Mouse (Mus musculus): ENCODE measurements at regions not wholly inside any gene's neighbourhood (a gene's known extent, or its start where the extent isn't known, plus 50 kb on each side); places are given as distances from the start of the nearest gene placed in this dataset.

DNA sequence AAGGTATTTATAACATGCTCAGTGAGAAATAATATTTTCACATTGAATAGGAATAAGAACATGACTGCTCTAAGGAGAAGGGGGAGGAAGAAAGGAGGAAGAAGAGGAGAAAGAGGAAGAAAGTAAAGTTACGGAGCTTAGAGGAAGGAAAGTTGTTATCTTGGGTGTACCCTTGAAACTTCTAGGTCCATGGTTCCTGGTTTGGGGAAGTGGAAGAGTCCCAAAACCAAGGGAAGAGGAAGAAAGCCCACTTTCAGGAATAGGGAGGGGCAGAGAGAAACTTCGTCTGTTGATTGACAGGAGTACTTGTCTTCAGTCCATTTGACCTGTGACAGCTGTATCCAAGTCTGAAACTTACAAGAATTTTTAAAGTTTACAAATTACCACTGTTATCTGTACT lies 134.6 kb upstream of the Ednrb start:
- H3K27me3 ChIP-seq (ENCODE audit: poor library complexity, severe bottlenecking), result no peaks in the 10 kb centered on the region
- no peak for DNase-seq (ENCODE audit: extremely low spot score, low spot score)
- H3K27ac ChIP-seq, result no peak overlapping the region
- H3K36me3 ChIP-seq (replicated peaks), result no peaks in the 10 kb centered on the region
- H3K9me3 ChIP-seq, result no peaks in the 10 kb centered on the region
- no peak overlapping the region for H3K4me3 ChIP-seq
- H3K4me1 ChIP-seq, result peaks cover 4% of the 10 kb centered on the region; the same call in 1 of the 2 replicates
- 78% methylated on average over 2 of the region's 2 CpGs for WGBS

GRCm38 (mm10) chr14:103977769-103978168 lies 133.6 kb upstream of the Ednrb start:
- no peak for DNase-seq (ENCODE audit: extremely low spot score, low spot score)
- WGBS, result 69% methylated on average over 2 of the region's 2 CpGs
- H3K4me3 ChIP-seq, result no peak overlapping the region
- no peaks in the 10 kb centered on the region for H3K27me3 ChIP-seq (ENCODE audit: poor library complexity, severe bottlenecking)
- no peak overlapping the region for H3K27ac ChIP-seq
- no peaks in the 10 kb centered on the region for H3K36me3 ChIP-seq (replicated peaks)
- H3K9me3 ChIP-seq, result no peaks in the 10 kb centered on the region
- peaks cover 4% of the 10 kb centered on the region; the same call in 1 of the 2 replicates for H3K4me1 ChIP-seq

DNA sequence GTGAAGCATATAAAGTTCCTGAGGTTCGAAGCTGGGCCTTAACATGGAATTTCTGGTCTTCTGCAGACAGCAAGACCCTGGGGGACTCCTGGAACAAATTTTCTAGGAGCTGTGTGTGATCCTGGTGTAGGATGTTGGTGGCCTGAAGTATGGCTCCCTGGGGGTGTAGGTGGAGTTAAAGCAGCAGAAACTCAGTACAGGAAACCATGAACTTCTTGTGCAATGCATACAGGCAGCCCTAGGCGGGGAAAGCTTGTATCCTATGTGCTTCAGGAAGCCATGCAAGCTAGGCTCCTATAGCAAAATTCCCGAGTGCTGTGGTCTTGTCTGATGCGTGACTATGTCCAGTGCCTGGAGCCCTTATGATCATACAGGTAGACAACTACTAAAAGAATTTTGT lies 129.8 kb upstream of the Ednrb start:
- Histone ChIP-seq H3K9me3 (no peaks in the 10 kb centered on the region), H3K27ac (no peak overlapping the region), H3K27me3 (ENCODE audit: poor library complexity, severe bottlenecking) (no peaks in the 10 kb centered on the region), H3K36me3 (replicated peaks) (no peaks in the 10 kb centered on the region), H3K4me3 (no peak overlapping the region), H3K4me1 (peaks cover 4% of the 10 kb centered on the region; the same call in 1 of the 2 replicates)
- DNase-seq (ENCODE audit: extremely low spot score, low spot score), result no peak
- 83% methylated on average over 4 of the region's 4 CpGs for WGBS

DNA sequence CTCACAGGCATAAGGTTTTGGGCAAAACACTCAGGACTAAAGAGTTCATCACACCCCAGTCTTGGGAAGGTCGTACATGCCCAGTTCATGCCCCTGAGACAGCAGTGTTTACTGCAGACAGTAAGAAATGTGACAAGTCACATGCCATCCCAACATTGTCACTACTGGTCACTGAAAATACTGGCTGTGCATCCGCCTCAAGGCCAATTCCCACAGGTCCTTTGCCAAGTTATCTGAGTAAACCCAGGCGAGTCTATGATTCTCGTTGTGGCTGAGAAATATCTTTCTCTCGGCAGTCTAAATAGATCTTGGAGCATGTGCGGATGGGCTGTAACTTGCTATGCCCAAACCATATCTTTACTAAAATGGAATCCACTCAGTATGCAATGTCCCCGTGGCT lies 128.9 kb upstream of the Ednrb start:
- Histone ChIP-seq H3K27me3 (ENCODE audit: poor library complexity, severe bottlenecking) (no peaks in the 10 kb centered on the region), H3K9me3 (no peaks in the 10 kb centered on the region), H3K27ac (no peak overlapping the region), H3K4me1 (peaks cover 4% of the 10 kb centered on the region; the same call in 1 of the 2 replicates), H3K36me3 (replicated peaks) (no peaks in the 10 kb centered on the region), H3K4me3 (no peak overlapping the region)
- DNase-seq (ENCODE audit: extremely low spot score, low spot score), result no peak
- 91% methylated on average over 7 of the region's 7 CpGs for WGBS

GRCm38 (mm10) chr14:103969305-103969704 lies 125.1 kb upstream of the Ednrb start:
- H3K36me3 ChIP-seq (replicated peaks), result no peaks in the 10 kb centered on the region
- no peaks in the 10 kb centered on the region for H3K27me3 ChIP-seq (ENCODE audit: poor library complexity, severe bottlenecking)
- no peaks in the 10 kb centered on the region for H3K9me3 ChIP-seq
- 85% methylated on average over 2 of the region's 2 CpGs for WGBS
- H3K4me3 ChIP-seq, result no peak overlapping the region
- H3K27ac ChIP-seq, result no peak overlapping the region
- DNase-seq (ENCODE audit: extremely low spot score, low spot score), result no peak
- peaks cover 8% of the 10 kb centered on the region for H3K4me1 ChIP-seq

DNA sequence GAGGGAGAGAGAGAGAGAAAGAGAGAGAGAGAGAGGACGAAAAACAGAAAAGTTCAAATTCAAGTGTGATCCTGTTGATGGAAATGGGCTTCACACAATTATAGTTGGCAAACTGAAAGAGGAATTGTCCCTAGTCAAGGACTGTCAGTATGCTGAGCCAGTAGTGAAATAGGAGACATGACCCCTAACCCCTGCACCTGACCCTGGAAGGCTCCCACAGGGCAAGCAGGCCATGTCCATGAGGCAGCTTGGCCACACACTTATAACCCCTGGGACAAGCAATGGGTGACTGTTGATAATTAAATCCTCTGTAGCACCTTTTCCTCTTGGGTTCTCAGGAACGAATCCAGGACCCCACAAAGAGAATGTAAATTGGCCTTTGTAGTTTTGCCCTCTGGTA lies 122.1 kb upstream of the Ednrb start:
- DNase-seq (ENCODE audit: extremely low spot score, low spot score), result no peak
- WGBS, result 61% methylated on average over 2 of the region's 2 CpGs
- no peak overlapping the region for H3K27ac ChIP-seq

DNA sequence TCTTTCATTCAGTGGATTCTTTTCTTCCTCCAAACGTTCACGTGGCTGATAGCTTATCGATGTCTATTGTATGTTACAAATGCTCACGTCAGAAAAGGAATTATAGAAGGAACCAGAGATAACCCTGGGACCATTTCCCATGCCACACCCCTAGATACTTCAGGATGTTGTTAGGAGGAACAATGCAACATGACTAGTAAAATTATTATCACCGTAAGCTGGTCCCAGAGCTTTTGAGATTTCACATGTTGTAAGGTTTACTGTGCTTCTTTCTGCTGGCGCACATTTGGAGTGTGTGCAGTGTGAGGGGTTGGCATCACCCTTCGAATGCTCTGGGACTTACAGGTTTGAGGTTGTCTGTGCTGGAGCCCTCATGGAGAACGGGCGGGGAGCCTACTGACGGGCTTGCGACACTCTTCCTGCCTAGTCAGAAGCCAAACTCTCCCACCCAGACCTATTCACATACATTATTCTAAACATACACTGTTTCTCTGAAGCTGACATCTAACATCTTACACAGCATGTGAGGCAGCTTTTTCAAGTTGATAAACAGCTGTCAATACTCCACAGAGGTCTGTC lies 118.2 kb upstream of the Ednrb start:
- Histone ChIP-seq H3K9me3 (no peaks in the 10 kb centered on the region), H3K27me3 (ENCODE audit: poor library complexity, severe bottlenecking) (no peaks in the 10 kb centered on the region)
- 89% methylated on average over 11 of the region's 11 CpGs for WGBS

More for the DNA sequence above, 122.1 kb upstream of the Ednrb start:
- Histone ChIP-seq H3K36me3 (replicated peaks) (no peaks in the 10 kb centered on the region), H3K4me1 (peaks cover 8% of the 10 kb centered on the region), H3K4me3 (no peak overlapping the region), H3K9me3 (no peaks in the 10 kb centered on the region), H3K27me3 (ENCODE audit: poor library complexity, severe bottlenecking) (no peaks in the 10 kb centered on the region)

DNA sequence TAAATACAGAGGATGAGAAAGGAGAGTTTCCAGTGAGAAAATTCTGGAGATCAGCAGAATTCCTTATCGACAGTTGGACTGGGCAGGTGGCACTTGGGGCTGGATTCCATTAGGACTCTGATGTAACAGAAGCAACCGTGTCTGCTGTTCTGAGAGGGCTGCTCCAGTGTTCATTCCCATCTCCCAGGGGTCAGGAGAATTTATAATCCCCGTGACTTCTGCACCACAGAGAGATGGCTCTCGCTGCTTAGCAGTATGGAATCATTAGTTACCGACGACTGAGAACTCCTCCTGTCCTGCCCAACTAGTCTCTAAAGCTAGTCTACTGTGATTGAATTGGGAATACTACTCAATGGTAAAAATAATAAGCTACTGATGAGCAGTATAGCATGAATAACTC lies 107.7 kb upstream of the Ednrb start:
- no peaks in the 10 kb centered on the region for H3K36me3 ChIP-seq (replicated peaks)
- no peak for DNase-seq (ENCODE audit: extremely low spot score, low spot score)
- peaks cover 28% of the 10 kb centered on the region for H3K4me1 ChIP-seq
- H3K27me3 ChIP-seq (ENCODE audit: poor library complexity, severe bottlenecking), result no peaks in the 10 kb centered on the region
- no peaks in the 10 kb centered on the region for H3K9me3 ChIP-seq
- no peak overlapping the region for H3K27ac ChIP-seq
- WGBS, result 79% methylated on average over 6 of the region's 6 CpGs
- H3K4me3 ChIP-seq, result no peak overlapping the region

More for the DNA sequence above, 118.2 kb upstream of the Ednrb start:
- no peak overlapping the region for H3K4me3 ChIP-seq
- H3K4me1 ChIP-seq, result peaks cover 8% of the 10 kb centered on the region
- no peak overlapping the region for H3K27ac ChIP-seq
- DNase-seq (ENCODE audit: extremely low spot score, low spot score), result no peak
- no peaks in the 10 kb centered on the region for H3K36me3 ChIP-seq (replicated peaks)

DNA sequence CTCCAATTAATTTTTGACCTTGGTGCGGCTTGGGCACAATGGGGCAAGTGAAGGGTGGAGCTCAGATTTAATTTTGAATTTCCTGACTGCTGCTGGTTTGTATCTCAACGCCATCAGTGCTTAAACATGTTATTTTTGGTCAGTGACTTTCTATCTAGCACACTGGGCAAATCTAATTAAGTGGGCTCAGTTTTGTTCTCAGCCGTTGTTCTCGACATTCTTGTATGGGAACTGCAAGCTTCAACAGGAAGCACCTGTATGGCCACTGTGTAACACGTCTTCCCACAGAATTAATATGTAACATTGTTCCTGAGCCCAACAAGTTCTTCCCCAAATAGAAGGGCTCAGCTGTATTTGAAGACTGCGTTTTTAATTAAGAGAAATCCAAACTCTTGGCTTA lies 105.7 kb upstream of the Ednrb start:
- 47% methylated on average over 6 of the region's 6 CpGs for WGBS

GRCm38 (mm10) chr14:103948026-103948777 lies 104.0 kb upstream of the Ednrb start:
- H3K4me1 ChIP-seq, result peaks cover 28% of the 10 kb centered on the region
- DNase-seq (ENCODE audit: extremely low spot score, low spot score), result no peak
- 44% methylated on average over 3 of the region's 3 CpGs for whole genome bisulfite sequencing
- no peaks in the 10 kb centered on the region for H3K36me3 ChIP-seq (replicated peaks)
- no peaks in the 10 kb centered on the region for H3K9me3 ChIP-seq
- H3K27me3 ChIP-seq (ENCODE audit: poor library complexity, severe bottlenecking), result peaks cover 7% of the 10 kb centered on the region; the same call in 1 of the 2 replicates
- H3K27ac ChIP-seq, result no peak overlapping the region; the same call in 1 of the 2 replicates
- H3K4me3 ChIP-seq, result no peak overlapping the region

More for the DNA sequence above, 105.7 kb upstream of the Ednrb start:
- H3K27ac ChIP-seq, result no peak overlapping the region
- no peak for DNase-seq (ENCODE audit: extremely low spot score, low spot score)
- H3K9me3 ChIP-seq, result no peaks in the 10 kb centered on the region
- H3K4me1 ChIP-seq, result peaks cover 28% of the 10 kb centered on the region
- H3K4me3 ChIP-seq, result no peak overlapping the region
- no peaks in the 10 kb centered on the region for H3K36me3 ChIP-seq (replicated peaks)
- 0 out of 2 replicates have a peak, but pooled peaks cover 7% of the 10 kb centered on the region for H3K27me3 ChIP-seq (ENCODE audit: poor library complexity, severe bottlenecking)

DNA sequence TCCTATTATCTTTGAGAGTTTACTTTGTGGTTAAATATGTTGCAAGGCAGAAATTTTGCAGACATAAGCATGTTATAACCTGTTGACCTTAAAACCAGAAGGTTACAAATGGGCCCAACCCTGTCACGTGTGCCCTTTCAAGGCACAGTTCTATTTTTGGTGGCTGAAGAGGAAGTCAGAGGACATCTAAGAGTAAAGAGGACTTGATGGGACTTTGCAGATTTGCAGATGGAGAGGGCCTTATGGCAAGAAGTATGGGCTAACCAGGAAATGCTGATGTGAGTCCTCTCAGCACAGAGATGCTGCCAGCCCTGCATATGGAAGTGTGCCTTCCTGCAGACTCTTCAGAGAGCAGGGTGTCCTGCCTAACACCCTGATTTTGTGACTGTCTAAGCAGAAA lies 101.6 kb upstream of the Ednrb start:
- H3K27me3 ChIP-seq (ENCODE audit: poor library complexity, severe bottlenecking), result peaks cover 12% of the 10 kb centered on the region
- DNase-seq (ENCODE audit: extremely low spot score, low spot score), result no peak
- peaks cover 28% of the 10 kb centered on the region for H3K4me1 ChIP-seq
- 63% methylated on average over 1 of the region's 1 CpGs for WGBS
- no peaks in the 10 kb centered on the region for H3K9me3 ChIP-seq
- H3K27ac ChIP-seq, result no peak overlapping the region
- H3K4me3 ChIP-seq, result no peak overlapping the region
- no peaks in the 10 kb centered on the region for H3K36me3 ChIP-seq (replicated peaks)

DNA sequence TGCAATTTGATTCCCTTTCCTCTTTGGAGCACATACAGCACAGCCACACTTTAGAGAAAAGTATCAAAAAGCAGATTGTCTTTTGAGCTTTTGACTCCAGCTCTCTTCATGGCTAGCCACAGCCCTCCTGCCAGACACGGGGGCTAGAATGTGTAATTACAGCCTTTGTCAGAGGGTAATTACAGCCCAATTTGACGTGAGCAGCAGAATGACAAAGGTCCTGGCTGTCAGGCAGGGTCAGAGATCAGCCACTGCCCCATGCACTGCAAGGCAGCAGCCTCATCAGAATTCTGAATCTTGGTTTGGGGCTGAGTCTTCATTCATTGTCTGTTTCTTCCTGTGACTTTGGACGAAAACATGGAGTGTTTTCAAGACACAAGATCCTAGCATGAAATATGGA lies 95.7 kb upstream of the Ednrb start:
- peak; percentile 24 for DNase-seq (ENCODE audit: extremely low spot score, low spot score)
- Histone ChIP-seq H3K9me3 (no peaks in the 10 kb centered on the region), H3K27me3 (ENCODE audit: poor library complexity, severe bottlenecking) (peaks cover 14% of the 10 kb centered on the region), H3K27ac (no peak overlapping the region), H3K4me3 (no peak overlapping the region), H3K36me3 (replicated peaks) (no peaks in the 10 kb centered on the region), H3K4me1 (peaks cover 10% of the 10 kb centered on the region)
- 5% methylated on average over 3 of the region's 3 CpGs for WGBS

GRCm38 (mm10) chr14:103938937-103939336 lies 94.7 kb upstream of the Ednrb start:
- H3K9me3 ChIP-seq, result no peaks in the 10 kb centered on the region
- H3K4me3 ChIP-seq, result no peak overlapping the region
- peaks cover 10% of the 10 kb centered on the region for H3K4me1 ChIP-seq
- no peak for DNase-seq (ENCODE audit: extremely low spot score, low spot score)
- H3K27me3 ChIP-seq (ENCODE audit: poor library complexity, severe bottlenecking), result peaks cover 14% of the 10 kb centered on the region
- H3K27ac ChIP-seq, result no peak overlapping the region
- WGBS, result 89% methylated on average over 5 of the region's 5 CpGs
- H3K36me3 ChIP-seq (replicated peaks), result no peaks in the 10 kb centered on the region
